Mouse (Mus musculus) embryo, embryonic 11.5 days (tissue): Measurements from ENCODE around the gene Irgm1.
"Not testable (repeated sequence)": the region's sequence is repeated elsewhere in the genome, so short reads cannot be mapped to it uniquely, and the experiment has no call there.

Experiments used
- DNase-seq: peaks from one replicate; pipeline ENCODE4 v3.0.0-alpha.2; 2012; ENCODE audit warnings: low read depth, low spot score

The Irgm1 gene

GRCm38 (mm10) chr11:48871201-48871772 lies at the start of gene Irgm1:
Gene Irgm1, minus strand, starts transcription at chr11:48871683.
- no peak for DNase-seq

GRCm38 (mm10) chr11:48918380-48918779 lies 46.9 kb upstream of the Irgm1 start:
- no peak for DNase-seq

- no peak for DNase-seq
Observed at GRCm38 (mm10) chr11:48913611-48914010, 42.1 kb upstream of the Irgm1 start.

- DNase-seq, result no peak
Observed at GRCm38 (mm10) chr11:48908459-48908858, 37.0 kb upstream of the Irgm1 start.

GRCm38 (mm10) chr11:48902021-48902420 lies 30.5 kb upstream of the Irgm1 start, which contains the start of gene Gm5431:
Gene Gm5431, minus strand, starts transcription at chr11:48902214.
- no peak for DNase-seq

GRCm38 (mm10) chr11:48901567-48901930 lies 30.1 kb upstream of the Irgm1 start:
- not testable (repeated sequence) for DNase-seq

- not testable (repeated sequence) for DNase-seq
Observed at GRCm38 (mm10) chr11:48900654-48901566, 29.4 kb upstream of the Irgm1 start.

- DNase-seq, result no peak
Observed at GRCm38 (mm10) chr11:48898812-48899431, 27.4 kb upstream of the Irgm1 start.

- no peak for DNase-seq
Observed at GRCm38 (mm10) chr11:48876680-48877079, 5.2 kb upstream of the Irgm1 start.

GRCm38 (mm10) chr11:48875343-48875837 lies 3.9 kb upstream of the Irgm1 start:
- DNase-seq, result not testable (repeated sequence)

GRCm38 (mm10) chr11:48874465-48874864 lies 3.0 kb upstream of the Irgm1 start:
- DNase-seq, result no peak

GRCm38 (mm10) chr11:48873591-48874290 lies 2.3 kb upstream of the Irgm1 start:
- DNase-seq, result no peak

GRCm38 (mm10) chr11:48872695-48873300 lies 1.3 kb upstream of the Irgm1 start:
- no peak for DNase-seq

- no peak for DNase-seq
Observed at GRCm38 (mm10) chr11:48871817-48872541, 496 bp upstream of the Irgm1 start.

GRCm38 (mm10) chr11:48870781-48871180 lies 702 bp downstream of the Irgm1 start:
- no peak for DNase-seq

- DNase-seq, result no peak
Observed at GRCm38 (mm10) chr11:48869380-48870110, 1.9 kb downstream of the Irgm1 start.

- DNase-seq, result no peak
Observed at GRCm38 (mm10) chr11:48866481-48866880, 5.0 kb downstream of the Irgm1 start.

- no peak for DNase-seq
Observed at GRCm38 (mm10) chr11:48863808-48864207, 7.7 kb downstream of the Irgm1 start.

- no peak for DNase-seq
Observed at GRCm38 (mm10) chr11:48862784-48863319, 8.6 kb downstream of the Irgm1 start.

GRCm38 (mm10) chr11:48859014-48859413 lies 12.5 kb downstream of the Irgm1 start:
- DNase-seq, result no peak
